Mouse (Mus musculus) intestine, embryonic 16.5 days (tissue): ENCODE results near the gene Pced1b. TPM values are rescaled to one million over a fixed set of nuclear protein-coding genes. Genes with fewer than 3 reads are reported as not detected.

Experiments
- ATAC-seq: fragments of 200-750 bp; cut with Nextera tagmentation; 2 replicates; pipeline ENCODE4 v1.8.0; 2017; ENCODE audit warnings: moderate TSS enrichment, moderate library complexity
- H3K27ac ChIP-seq: fragments of 300-500 bp; sonication (generic); 2 replicates; pipeline ENCODE4 v1.5.1; 2014; ENCODE audit warnings: mild to moderate bottlenecking, low read length
- H3K27me3 ChIP-seq: fragments of 300-500 bp; sonication (generic); replicated peaks from 2 replicates; pipeline ENCODE4 v1.6.1; 2014; ENCODE audit warnings: low read length, control low read depth, mixed read lengths; ENCODE audit not compliant: control insufficient read depth, insufficient read depth
- H3K36me3 ChIP-seq: fragments of 300-500 bp; sonication (generic); 2 replicates; pipeline ENCODE4 v1.6.1; 2014; ENCODE audit warnings: low read length, control low read depth; ENCODE audit not compliant: control insufficient read depth, insufficient read depth
- H3K4me1 ChIP-seq: fragments of 300-500 bp; sonication (generic); 2 replicates; pipeline ENCODE4 v1.6.1; 2014; ENCODE audit warnings: low read length, control low read depth, mixed read lengths; ENCODE audit not compliant: control insufficient read depth, insufficient read depth
- H3K4me2 ChIP-seq: fragments of 300-500 bp; sonication (generic); 2 replicates; pipeline ENCODE4 v1.6.1; 2014; ENCODE audit warnings: low read depth, low read length, control low read depth
- H3K4me3 ChIP-seq: fragments of 300-500 bp; sonication (generic); 2 replicates; pipeline ENCODE4 v1.5.1; 2014; ENCODE audit warnings: mild to moderate bottlenecking, low read length
- H3K9ac ChIP-seq: fragments of 300-500 bp; sonication (generic); 2 replicates; pipeline ENCODE4 v1.6.1; 2014; ENCODE audit warnings: low read depth, low read length
- H3K9me3 ChIP-seq: fragments of 300-500 bp; sonication (generic); 2 replicates; pipeline ENCODE4 v1.6.1; 2016; ENCODE audit warnings: low read length, control low read depth; ENCODE audit not compliant: control insufficient read depth
- WGBS: fragments of 180-500 bp; shearing (Covaris S2); extraction: QIAGEN DNeasy Blood & Tissue Kit; methylation state at CpG from one replicate; pipeline ENCODE4 v1.1.7; 2014; 5-methylcytosine and 5-hydroxymethylcytosine counted together
- polyA plus RNA-seq: library from polyadenylated mRNA; unstranded; fragments of >200 nt; fragmentation: Nextera tagmentation; extraction: Ambion mirVana; gene quantifications from 2 replicates; pipeline ENCODE4 v1.2.1, GENCODE M21; 2015

Pced1b gene
- polyA plus RNA-seq, 1 experiment from 2014 or later = 3.6 TPM

DNA sequence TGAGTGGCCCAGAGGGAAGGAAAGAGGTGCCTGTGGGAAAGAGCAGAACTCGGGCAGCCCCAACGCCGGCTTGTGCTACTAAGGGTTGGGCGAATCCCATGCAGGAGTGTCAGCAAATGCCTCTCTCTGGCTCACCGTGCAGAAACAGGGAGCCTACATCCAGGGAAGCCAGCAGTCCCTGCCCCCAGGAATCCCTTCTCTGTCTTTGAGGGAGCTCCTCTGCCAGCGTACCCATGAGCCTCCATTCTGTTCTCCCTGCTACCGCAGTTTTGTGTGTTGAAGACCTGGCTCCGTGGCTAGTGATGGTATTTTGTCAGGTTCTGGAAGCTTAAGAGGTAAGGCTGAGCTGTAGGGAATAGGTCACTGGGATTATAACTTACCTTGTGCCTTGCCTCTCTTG, 33.2 kb downstream of the Pced1b start:
- Histone ChIP-seq H3K4me2 (no peak overlapping the region), H3K36me3 (no peaks in the 10 kb centered on the region), H3K4me1 (0 out of 2 replicates have a peak, but pooled peaks cover 3% of the 10 kb centered on the region), H3K9ac (no peak overlapping the region), H3K4me3 (no peak overlapping the region), H3K27ac (no peak overlapping the region), H3K27me3 (no peaks in the 10 kb centered on the region), H3K9me3 (no peaks in the 10 kb centered on the region)
- ATAC-seq = no peak
- 86% methylated on average over 8 of the region's 8 CpGs for WGBS

DNA sequence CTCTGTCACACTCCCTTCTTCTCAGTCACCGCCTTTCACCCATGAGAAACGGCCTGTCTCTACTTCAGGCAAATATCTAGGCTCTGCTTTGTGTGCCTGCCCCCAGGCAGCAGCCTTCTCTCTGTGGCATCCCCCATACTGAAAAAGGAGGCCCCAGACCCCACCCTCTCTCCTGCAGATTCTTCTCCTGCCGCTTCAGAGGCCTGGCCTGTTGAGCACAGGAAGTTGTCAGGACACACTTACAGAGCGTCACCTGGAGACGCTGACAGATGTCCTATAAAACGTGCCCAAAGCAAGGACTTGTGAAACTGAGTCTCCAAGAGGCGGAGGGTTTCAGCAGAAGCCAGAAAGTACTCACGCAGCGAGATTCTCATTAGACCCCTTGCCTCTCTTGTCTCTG, 33.9 kb downstream of the Pced1b start:
- WGBS = 54% methylated on average over 9 of the region's 9 CpGs
- Histone ChIP-seq H3K4me1 (0 out of 2 replicates have a peak, but pooled peaks cover 3% of the 10 kb centered on the region), H3K9ac (no peak overlapping the region), H3K4me2 (no peak overlapping the region), H3K4me3 (no peak overlapping the region), H3K27me3 (no peaks in the 10 kb centered on the region), H3K27ac (no peak overlapping the region), H3K9me3 (no peaks in the 10 kb centered on the region), H3K36me3 (no peaks in the 10 kb centered on the region)
- ATAC-seq = no peak

DNA sequence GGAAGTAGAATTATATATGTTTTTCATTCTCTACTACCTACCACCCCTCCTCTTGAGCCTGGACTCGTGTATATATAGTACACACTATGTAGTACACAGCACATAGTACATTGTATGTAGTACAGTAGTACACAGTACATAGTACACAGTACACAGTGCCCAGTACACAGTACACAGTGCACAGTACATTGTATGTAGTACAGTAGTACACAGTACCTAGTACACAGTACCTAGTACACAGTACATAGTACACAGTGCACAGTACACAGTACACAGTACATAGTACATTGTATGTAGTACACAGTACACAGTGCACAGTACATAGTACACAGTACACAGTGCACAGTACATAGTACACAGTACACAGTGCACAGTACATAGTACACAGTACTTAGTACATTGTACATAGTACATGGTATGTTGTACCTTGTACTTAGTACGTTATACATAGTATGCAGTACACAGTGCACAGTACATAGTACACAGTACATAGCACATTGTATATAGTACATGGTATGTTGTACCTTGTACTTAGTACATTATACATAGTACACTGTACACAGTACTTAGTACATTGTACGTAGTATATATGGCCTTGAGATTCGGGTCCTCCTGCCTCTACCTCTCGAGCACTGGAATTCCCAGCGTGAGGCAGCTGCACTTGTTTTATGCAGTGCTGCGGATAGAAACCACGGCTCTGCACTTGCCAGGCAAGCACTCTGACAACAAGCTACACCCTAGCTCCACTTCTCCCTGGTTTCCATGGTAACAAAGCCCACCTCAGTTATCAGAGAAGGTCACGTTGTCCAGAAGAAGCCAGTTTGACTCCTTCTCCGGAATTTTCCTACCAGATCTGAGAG, 35.0 kb downstream of the Pced1b start:
- no peak overlapping the region for H3K27ac ChIP-seq
- H3K9ac ChIP-seq = no peak overlapping the region
- H3K4me1 ChIP-seq = 0 out of 2 replicates have a peak, but pooled peaks cover 3% of the 10 kb centered on the region
- H3K36me3 ChIP-seq = no peaks in the 10 kb centered on the region
- WGBS = 52% methylated on average over 10 of the region's 10 CpGs
- H3K27me3 ChIP-seq = no peaks in the 10 kb centered on the region
- ATAC-seq = no peak
- H3K9me3 ChIP-seq = no peaks in the 10 kb centered on the region
- H3K4me3 ChIP-seq = no peak overlapping the region
- H3K4me2 ChIP-seq = no peak overlapping the region

DNA sequence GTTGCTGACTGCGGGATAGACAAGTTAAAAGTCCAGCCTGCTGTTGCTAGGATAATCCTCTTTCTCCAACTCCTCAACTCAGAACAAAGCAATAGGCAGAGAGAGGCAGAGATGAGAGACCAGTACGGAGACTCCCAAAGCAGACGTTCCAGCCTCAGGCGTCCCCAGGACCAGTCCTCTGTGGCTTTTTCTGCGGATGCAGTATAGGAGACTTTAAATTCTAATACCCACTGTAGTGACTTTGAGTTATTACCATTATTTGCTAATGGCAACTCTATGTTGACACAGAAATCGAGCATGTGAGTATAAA, 35.6 kb downstream of the Pced1b start:
- H3K4me2 ChIP-seq = no peak overlapping the region
- H3K9ac ChIP-seq = no peak overlapping the region
- no peaks in the 10 kb centered on the region for H3K9me3 ChIP-seq
- 0 out of 2 replicates have a peak, but pooled peaks cover 3% of the 10 kb centered on the region for H3K4me1 ChIP-seq
- H3K27me3 ChIP-seq = no peaks in the 10 kb centered on the region
- 53% methylated on average over 6 of the region's 6 CpGs for WGBS
- ATAC-seq = no peak
- H3K27ac ChIP-seq = no peak overlapping the region
- no peak overlapping the region for H3K4me3 ChIP-seq
- no peaks in the 10 kb centered on the region for H3K36me3 ChIP-seq

DNA sequence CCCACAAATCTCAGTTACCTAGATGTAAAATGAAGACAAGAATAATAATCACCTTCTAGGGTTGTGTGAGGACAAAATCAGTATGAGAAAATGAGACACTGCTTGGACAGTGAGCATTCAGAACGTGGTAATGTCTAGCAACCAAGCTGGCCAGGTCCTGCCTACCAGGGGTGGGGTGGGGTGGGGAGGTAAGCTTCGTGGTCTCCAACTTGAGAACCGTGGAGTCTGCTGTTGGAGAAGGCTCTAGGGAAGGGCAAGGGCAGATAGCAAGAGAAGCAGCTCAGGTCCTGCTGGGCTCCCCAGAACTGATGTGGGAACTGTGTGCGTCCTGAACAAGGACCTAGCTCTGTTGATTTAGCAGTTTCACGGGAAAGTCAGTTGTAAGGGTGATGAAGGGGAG, 37.3 kb downstream of the Pced1b start:
- H3K4me1 ChIP-seq = 0 out of 2 replicates have a peak, but pooled peaks cover 3% of the 10 kb centered on the region
- no peaks in the 10 kb centered on the region for H3K9me3 ChIP-seq
- H3K4me2 ChIP-seq = no peak overlapping the region
- no peaks in the 10 kb centered on the region for H3K27me3 ChIP-seq
- H3K9ac ChIP-seq = no peak overlapping the region
- no peaks in the 10 kb centered on the region for H3K36me3 ChIP-seq
- no peak for ATAC-seq
- H3K27ac ChIP-seq = no peak overlapping the region
- WGBS = 68% methylated on average over 5 of the region's 5 CpGs
- no peak overlapping the region for H3K4me3 ChIP-seq

DNA sequence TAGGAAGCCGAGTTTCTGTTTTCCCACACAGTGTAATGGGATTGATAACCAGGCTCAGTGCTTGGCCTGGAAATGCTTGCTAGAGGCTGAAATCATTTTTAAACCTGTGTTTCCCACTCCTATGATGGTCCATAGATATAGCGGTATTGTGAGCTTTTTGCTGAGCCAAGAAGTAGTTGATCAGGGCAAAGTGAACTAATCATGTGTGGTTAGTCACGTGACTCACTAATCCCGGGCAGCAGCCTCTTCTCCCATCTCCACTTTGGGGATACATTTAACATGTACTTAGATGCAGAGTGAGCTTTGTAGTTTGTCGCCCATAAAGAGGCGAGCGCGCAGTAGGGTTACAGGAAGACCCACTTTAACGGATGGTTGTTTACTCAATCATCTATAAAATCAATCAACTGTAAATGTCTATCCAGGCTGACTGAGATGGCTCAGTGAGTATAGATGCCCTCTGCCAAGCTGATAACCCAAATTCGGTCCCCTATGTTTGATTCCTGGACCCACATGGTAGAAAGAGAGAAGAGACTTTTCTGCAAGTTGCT, 38.8 kb downstream of the Pced1b start:
- 85% methylated on average over 10 of the region's 10 CpGs for WGBS
- Histone ChIP-seq H3K4me3 (no peak overlapping the region), H3K4me1 (0 out of 2 replicates have a peak, but pooled peaks cover 1% of the 10 kb centered on the region), H3K4me2 (no peak overlapping the region), H3K9me3 (no peaks in the 10 kb centered on the region), H3K9ac (no peak overlapping the region), H3K36me3 (no peaks in the 10 kb centered on the region), H3K27me3 (no peaks in the 10 kb centered on the region), H3K27ac (no peak overlapping the region)
- no peak for ATAC-seq

DNA sequence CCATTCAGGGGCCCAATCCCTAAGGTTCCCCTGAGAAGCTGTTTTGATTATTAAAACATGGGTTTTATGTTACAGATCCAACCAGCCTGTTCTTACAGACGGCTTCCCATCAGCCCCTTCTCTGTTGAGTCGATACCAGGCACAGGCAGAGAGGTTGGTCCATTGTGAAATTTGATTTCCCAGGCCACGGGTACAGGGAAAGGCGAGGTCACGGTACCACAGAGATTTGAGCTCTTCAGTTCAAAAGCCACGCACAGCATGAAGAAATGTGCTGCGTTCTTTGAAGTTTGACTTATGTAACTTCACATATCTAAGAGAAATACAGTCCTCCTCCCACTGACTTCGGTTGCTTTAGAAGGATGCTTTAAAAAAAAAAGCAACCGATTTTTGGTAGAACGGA, 39.8 kb downstream of the Pced1b start:
- ATAC-seq = no peak
- Histone ChIP-seq H3K4me2 (no peak overlapping the region), H3K27ac (no peak overlapping the region), H3K9me3 (no peaks in the 10 kb centered on the region), H3K36me3 (no peaks in the 10 kb centered on the region), H3K4me1 (no peaks in the 10 kb centered on the region), H3K27me3 (no peaks in the 10 kb centered on the region), H3K9ac (no peak overlapping the region), H3K4me3 (no peak overlapping the region)
- 83% methylated on average over 10 of the region's 10 CpGs for WGBS

DNA sequence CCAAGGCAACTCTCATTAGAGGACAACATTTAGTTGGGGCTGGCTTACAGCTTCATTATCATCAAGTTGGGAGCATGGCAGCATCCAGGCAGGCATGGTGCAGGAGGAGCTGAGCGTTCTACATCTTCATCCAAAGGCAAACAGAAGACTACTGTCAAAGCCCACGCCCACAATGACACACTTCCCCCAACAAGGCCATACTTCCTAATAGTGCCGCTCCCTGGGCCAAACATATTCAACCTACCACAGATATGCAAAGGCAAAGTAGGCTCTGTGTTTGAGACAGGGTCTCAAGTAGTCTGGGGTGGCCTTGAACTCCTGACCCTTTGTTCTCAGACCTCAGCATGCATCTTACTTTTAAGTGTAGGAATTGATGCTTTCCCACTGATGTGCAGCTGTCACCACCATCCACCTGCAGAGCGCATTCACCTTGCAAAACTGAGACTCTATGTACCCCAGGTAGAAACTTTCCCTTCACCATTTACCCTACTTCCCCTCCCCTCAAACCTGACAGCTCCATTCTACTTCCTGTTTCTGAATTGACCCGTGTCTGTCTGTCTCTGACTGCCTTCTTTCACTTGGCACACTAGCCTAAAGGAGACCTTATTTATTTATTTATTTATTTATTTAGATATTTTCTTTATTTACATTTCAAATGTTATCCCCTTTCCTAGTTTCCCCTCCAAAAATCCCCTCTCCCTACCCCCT, 40.7 kb downstream of the Pced1b start:
- no peaks in the 10 kb centered on the region for H3K27me3 ChIP-seq
- no peak overlapping the region for H3K9ac ChIP-seq
- no peak overlapping the region for H3K4me3 ChIP-seq
- 89% methylated on average over 5 of the region's 5 CpGs for WGBS
- no peak overlapping the region for H3K27ac ChIP-seq
- no peak for ATAC-seq
- H3K36me3 ChIP-seq = no peaks in the 10 kb centered on the region
- no peaks in the 10 kb centered on the region for H3K9me3 ChIP-seq
- H3K4me1 ChIP-seq = no peaks in the 10 kb centered on the region
- H3K4me2 ChIP-seq = no peak overlapping the region

DNA sequence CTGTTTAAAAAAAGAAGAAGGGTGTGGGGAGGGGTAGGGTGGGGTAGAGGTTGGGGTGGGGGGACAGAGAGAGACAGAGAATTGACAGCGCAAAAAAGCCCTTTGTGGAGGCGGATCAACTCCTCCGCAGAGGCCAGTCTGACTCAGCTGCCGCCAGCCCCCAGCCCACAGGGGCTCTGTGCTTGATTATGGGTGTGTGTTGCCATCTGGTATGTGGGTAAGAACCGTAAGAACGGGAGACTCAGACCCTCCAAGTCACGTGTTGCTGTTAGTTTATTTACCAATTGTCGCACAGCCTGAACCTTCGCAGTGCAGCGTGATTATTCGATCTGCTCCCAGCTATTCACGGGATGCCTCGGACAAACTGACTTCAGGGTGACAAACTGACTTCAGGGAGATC, 41.8 kb downstream of the Pced1b start:
- WGBS = 72% methylated on average over 13 of the region's 13 CpGs
- no peaks in the 10 kb centered on the region for H3K9me3 ChIP-seq

More for the DNA sequence above, 41.8 kb downstream of the Pced1b start:
- Histone ChIP-seq H3K27me3 (no peaks in the 10 kb centered on the region), H3K9ac (no peak overlapping the region), H3K4me1 (no peaks in the 10 kb centered on the region), H3K27ac (no peak overlapping the region), H3K4me3 (no peak overlapping the region), H3K36me3 (no peaks in the 10 kb centered on the region), H3K4me2 (no peak overlapping the region)
- no peak for ATAC-seq
